ENCODE assay signal across 29 mouse cellular contexts in genomic region chr16:63371275-63371674, GRCm38 (mm10).
"Had no signal": no experiment of that assay in that cellular context is flagged by ENCODE, and none has a peak within 500 bp of the region (broad histone marks: within the 10 kb centered on the region; RNA-seq: fewer than 3 reads in every experiment).

No protein-coding gene starts in this region.

- H3K27ac ChIP-seq: left cerebral cortex, adult 2 months; limb, embryonic 10.5 days; limb, embryonic 12.5 days; limb, embryonic 13.5 days; limb, embryonic 15.5 days; liver, embryonic 12.5 days; liver, embryonic 13.5 days; liver, embryonic 14.5 days; liver, embryonic 15.5 days; lung, embryonic 15.5 days; macrophage; midbrain, embryonic 10.5 days; midbrain, embryonic 12.5 days; midbrain, embryonic 13.5 days; midbrain, embryonic 15.5 days; neural tube, embryonic 12.5 days; neural tube, embryonic 13.5 days had no signal

- H3K4me3 ChIP-seq: left cerebral cortex, adult 2 months; limb, embryonic 10.5 days; limb, embryonic 12.5 days; limb, embryonic 13.5 days; limb, embryonic 15.5 days; liver, embryonic 12.5 days; liver, embryonic 13.5 days; liver, embryonic 15.5 days; lung, embryonic 15.5 days; megakaryocyte, embryonic 14.5 days; midbrain, embryonic 10.5 days; midbrain, embryonic 12.5 days; midbrain, embryonic 13.5 days; midbrain, embryonic 15.5 days; neural tube, embryonic 12.5 days; neural tube, embryonic 13.5 days had no signal

- H3K9ac ChIP-seq: limb, embryonic 12.5 days; limb, embryonic 13.5 days; limb, embryonic 15.5 days; liver, embryonic 12.5 days; liver, embryonic 13.5 days; liver, embryonic 14.5 days; liver, embryonic 15.5 days; liver, postnatal 0 days; lung, embryonic 14.5 days; lung, embryonic 15.5 days; midbrain, embryonic 12.5 days; midbrain, embryonic 13.5 days; midbrain, embryonic 15.5 days; neural tube, embryonic 12.5 days; neural tube, embryonic 13.5 days had no signal

- H3K9me3 ChIP-seq: limb, embryonic 10.5 days; limb, embryonic 12.5 days; limb, embryonic 13.5 days; limb, embryonic 15.5 days; liver, embryonic 12.5 days; liver, embryonic 13.5 days; liver, embryonic 15.5 days; lung, embryonic 15.5 days; megakaryocyte, embryonic 14.5 days; midbrain, embryonic 10.5 days; midbrain, embryonic 12.5 days; midbrain, embryonic 13.5 days; midbrain, embryonic 15.5 days; neural tube, embryonic 12.5 days; neural tube, embryonic 13.5 days had no signal

- ATAC-seq: liver, embryonic 12.5 days; liver, postnatal 0 days; lung, postnatal 0 days; midbrain, embryonic 13.5 days; midbrain, embryonic 15.5 days; midbrain, embryonic 16.5 days had no signal

- H3K36me3 ChIP-seq: limb, embryonic 10.5 days; limb, embryonic 12.5 days; limb, embryonic 13.5 days; limb, embryonic 15.5 days; liver, embryonic 12.5 days; liver, embryonic 13.5 days; liver, embryonic 15.5 days; lung, embryonic 15.5 days; midbrain, embryonic 10.5 days; midbrain, embryonic 12.5 days; midbrain, embryonic 13.5 days; midbrain, embryonic 15.5 days; neural tube, embryonic 12.5 days; neural tube, embryonic 13.5 days had no signal

- H3K27me3 ChIP-seq: limb, embryonic 12.5 days; limb, embryonic 13.5 days; limb, embryonic 15.5 days; liver, embryonic 12.5 days; liver, embryonic 13.5 days; liver, embryonic 15.5 days; lung, embryonic 15.5 days; megakaryocyte, embryonic 14.5 days; midbrain, embryonic 13.5 days; midbrain, embryonic 15.5 days; neural tube, embryonic 12.5 days; neural tube, embryonic 13.5 days had no signal

- H3K4me2 ChIP-seq: limb, embryonic 12.5 days; limb, embryonic 13.5 days; limb, embryonic 15.5 days; liver, embryonic 12.5 days; liver, embryonic 13.5 days; liver, embryonic 15.5 days; lung, embryonic 14.5 days; lung, embryonic 15.5 days; midbrain, embryonic 12.5 days; midbrain, embryonic 13.5 days; midbrain, embryonic 15.5 days; neural tube, embryonic 12.5 days; neural tube, embryonic 13.5 days had no signal

- H3K4me1 ChIP-seq: limb, embryonic 10.5 days; limb, embryonic 12.5 days; limb, embryonic 13.5 days; limb, embryonic 15.5 days; liver, embryonic 12.5 days; liver, embryonic 13.5 days; liver, embryonic 15.5 days; lung, embryonic 15.5 days; megakaryocyte, embryonic 14.5 days; midbrain, embryonic 12.5 days; midbrain, embryonic 13.5 days; midbrain, embryonic 15.5 days; neural tube, embryonic 12.5 days; neural tube, embryonic 13.5 days had no signal

- DNase-seq: left cerebral cortex, postnatal 4 days; liver, embryonic 13.5 days; liver, postnatal 0 days; lung, adult 18-20 months; lung, adult 2 months; lung, embryonic 14.5 days; lung, postnatal 10 days; lung, postnatal 14 days; lung, postnatal 36 days; lung, postnatal 4 days had no signal
